Mouse (Mus musculus) bone marrow macrophage, adult 2 months (primary cell): ENCODE measurements around the gene Mettl27.

ENCODE experiments used
- CTCF ChIP-seq: IDR thresholded peaks from 2 replicates; pipeline ENCODE4 v1.5.1; 2012; ENCODE audit warnings: low read depth, mild to moderate bottlenecking, low read length, moderate library complexity
- POLR2A ChIP-seq: IDR thresholded peaks from 2 replicates; pipeline ENCODE4 v1.6.1; 2012; ENCODE audit warnings: mild to moderate bottlenecking, low read depth, low read length, borderline replicate concordance

GRCm38 (mm10) chr5:134973526-134973925, 41.4 kb downstream of the Mettl27 start:
- no peak for TF ChIP-seq POLR2A
- TF ChIP-seq CTCF = no peak
